Mouse (Mus musculus) midbrain, embryonic 12.5 days (tissue): ENCODE data around the gene Arl14ep. TPM values are rescaled to one million over a fixed set of nuclear protein-coding genes. Genes with fewer than 3 reads are reported as not detected.

Experiments used
- ATAC-seq: fragments of 200-750 bp; cut with Nextera tagmentation; 2 replicates; pipeline ENCODE4 v1.8.0; 2017; ENCODE audit warnings: low read depth, moderate TSS enrichment, moderate library complexity; ENCODE audit not compliant: low FRiP score
- H3K27ac ChIP-seq: fragments of 300-500 bp; sonication (generic); replicated peaks from 2 replicates; pipeline ENCODE4 v1.5.1; 2016; ENCODE audit warnings: mild to moderate bottlenecking
- H3K27me3 ChIP-seq: fragments of 300-500 bp; sonication (generic); 2 replicates; pipeline ENCODE4 v1.6.1; 2016; ENCODE audit warnings: mild to moderate bottlenecking
- H3K36me3 ChIP-seq: fragments of 300-500 bp; sonication (generic); 2 replicates; pipeline ENCODE4 v1.6.1; 2016
- H3K4me1 ChIP-seq: fragments of 300-500 bp; sonication (generic); 2 replicates; pipeline ENCODE4 v1.6.1; 2016
- H3K4me2 ChIP-seq: fragments of 300-500 bp; sonication (generic); replicated peaks from 2 replicates; pipeline ENCODE4 v1.6.1; 2016; ENCODE audit warnings: mild to moderate bottlenecking, moderate library complexity
- H3K4me3 ChIP-seq: fragments of 300-500 bp; sonication (generic); 2 replicates; pipeline ENCODE4 v1.5.1; 2016; ENCODE audit warnings: mild to moderate bottlenecking
- H3K9ac ChIP-seq: fragments of 300-500 bp; sonication (generic); replicated peaks from 2 replicates; pipeline ENCODE4 v1.6.1; 2016; ENCODE audit warnings: mild to moderate bottlenecking, moderate library complexity
- H3K9me3 ChIP-seq: fragments of 300-500 bp; sonication (generic); 2 replicates; pipeline ENCODE4 v1.6.1; 2016; ENCODE audit warnings: mild to moderate bottlenecking
- WGBS: fragments of 180-500 bp; shearing (Covaris S2); methylation state at CpG from one replicate; pipeline ENCODE4 v1.1.7; 2016; 5-methylcytosine and 5-hydroxymethylcytosine counted together
- polyA plus RNA-seq: library from polyadenylated mRNA; unstranded; fragments of >200 nt; fragmentation: Nextera tagmentation; extraction: Ambion mirVana; gene quantifications from 2 replicates; pipeline ENCODE4 v1.2.1, GENCODE M21; 2016

Gene Arl14ep
- polyA plus RNA-seq, 1 experiment from 2014 or later: 60.1 TPM

DNA sequence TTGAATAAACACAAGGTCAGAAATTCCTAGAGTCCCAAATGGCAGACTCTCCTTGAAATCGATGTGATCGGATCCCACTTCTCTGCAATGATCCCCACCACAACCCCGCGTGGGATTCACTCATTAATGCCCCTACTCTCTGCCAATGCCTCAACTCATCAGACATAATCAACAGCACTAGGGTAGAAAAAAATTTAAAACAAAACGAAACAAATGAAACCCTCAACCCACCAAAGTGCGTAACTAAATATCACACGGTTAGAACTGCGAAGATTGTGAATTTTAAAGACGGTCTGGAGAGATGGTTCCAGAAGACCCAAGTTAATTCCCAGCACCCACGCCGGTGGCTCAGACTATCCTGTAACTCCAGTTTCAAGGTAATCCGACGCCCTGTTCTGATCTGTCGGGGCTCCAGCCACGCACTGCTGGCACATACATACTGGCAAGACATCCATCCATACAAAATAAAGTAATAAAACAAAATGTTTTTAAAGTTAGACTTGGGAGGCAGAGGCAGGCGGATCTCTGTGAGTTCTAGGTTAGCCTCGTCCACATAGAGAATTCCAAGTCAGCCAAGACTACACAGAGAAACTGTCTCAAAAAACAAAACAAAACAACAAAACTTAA is 779 bp downstream of the Arl14ep start:
- WGBS: 70% methylated on average over 17 of the region's 17 CpGs
- Histone ChIP-seq H3K4me2 (peak overlapping the region; percentile 58), H3K4me3 (peak overlapping the region; percentile 83), H3K9me3 (no peaks in the 10 kb centered on the region), H3K4me1 (peaks cover 13% of the 10 kb centered on the region), H3K36me3 (no peaks in the 10 kb centered on the region), H3K9ac (peak overlapping the region; percentile 92), H3K27ac (no peak overlapping the region), H3K27me3 (no peaks in the 10 kb centered on the region)
- ATAC-seq: no peak

DNA sequence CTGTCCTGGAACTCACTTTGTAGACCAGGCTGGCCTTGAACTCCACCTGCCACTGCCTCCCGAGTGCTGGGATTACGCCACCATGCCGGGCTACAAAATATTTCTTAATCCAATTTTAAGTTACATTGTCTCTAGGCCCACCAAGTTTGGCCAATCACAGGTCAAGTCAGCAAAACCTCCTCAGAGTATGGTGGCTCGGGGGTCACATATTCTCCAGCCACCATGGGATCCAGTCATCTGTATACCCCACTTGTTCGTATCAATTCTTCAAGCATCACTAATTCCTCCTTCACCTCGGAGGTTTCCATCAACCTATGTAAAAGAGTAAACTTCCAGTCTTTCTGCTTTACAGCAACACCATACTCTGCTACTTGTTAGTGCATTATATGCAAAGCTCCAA is 1.4 kb downstream of the Arl14ep start:
- H3K27ac ChIP-seq: no peak overlapping the region
- WGBS: 96% methylated on average over 6 of the region's 6 CpGs
- no peak for ATAC-seq
- H3K9ac ChIP-seq: no peak overlapping the region
- no peaks in the 10 kb centered on the region for H3K36me3 ChIP-seq
- H3K4me2 ChIP-seq: peak overlapping the region; percentile 58; the same call in 1 of the 2 replicates
- H3K4me3 ChIP-seq: no peak overlapping the region
- no peaks in the 10 kb centered on the region for H3K9me3 ChIP-seq
- no peaks in the 10 kb centered on the region for H3K27me3 ChIP-seq
- peaks cover 13% of the 10 kb centered on the region for H3K4me1 ChIP-seq

DNA sequence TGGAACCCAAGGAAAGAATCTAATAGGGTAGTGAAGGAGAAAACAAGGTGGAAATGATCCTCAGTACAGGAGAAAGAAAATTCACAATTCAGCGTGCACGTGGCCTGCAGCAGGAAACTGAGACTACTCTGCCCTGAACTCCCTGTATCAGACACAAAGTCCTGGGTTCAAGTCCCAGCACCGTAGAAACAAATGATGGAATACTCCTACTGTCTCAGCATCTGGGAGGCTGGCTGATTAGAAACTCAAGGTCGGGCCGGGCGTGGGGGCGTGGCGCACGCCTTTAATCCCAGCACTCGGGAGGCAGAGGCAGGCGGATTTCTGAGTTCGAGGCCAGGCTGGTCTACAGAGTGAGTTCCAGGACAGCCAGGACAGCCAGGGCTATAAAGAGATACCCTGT is 3.3 kb downstream of the Arl14ep start:
- no peaks in the 10 kb centered on the region for H3K27me3 ChIP-seq
- peaks cover 13% of the 10 kb centered on the region for H3K4me1 ChIP-seq
- no peaks in the 10 kb centered on the region for H3K9me3 ChIP-seq
- H3K4me2 ChIP-seq: no peak overlapping the region
- H3K9ac ChIP-seq: no peak overlapping the region
- ATAC-seq: no peak
- 92% methylated on average over 12 of the region's 12 CpGs for WGBS
- H3K4me3 ChIP-seq: no peak overlapping the region
- no peak overlapping the region for H3K27ac ChIP-seq
- peaks cover 14% of the 10 kb centered on the region for H3K36me3 ChIP-seq

DNA sequence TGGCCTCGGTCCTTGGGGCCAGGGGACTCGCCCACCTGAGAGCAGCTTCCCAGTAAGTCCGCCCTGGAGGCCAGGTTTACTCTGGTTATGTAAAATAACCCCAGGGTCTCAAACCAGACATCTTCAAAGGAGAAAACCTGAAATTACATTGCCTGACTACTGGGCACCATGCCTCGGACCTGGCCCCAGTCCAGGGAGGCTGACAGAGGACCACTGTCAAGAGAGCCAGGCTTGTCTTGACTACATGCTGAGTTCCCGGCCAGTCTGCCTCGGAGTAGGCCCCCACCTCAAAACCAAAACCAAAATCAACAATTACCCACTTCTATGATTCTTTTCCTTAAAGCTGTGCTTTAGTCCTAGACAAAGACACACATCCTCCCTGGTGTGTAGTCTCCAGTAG is 5.9 kb downstream of the Arl14ep start:
- no peak overlapping the region for H3K9ac ChIP-seq
- 88% methylated on average over 6 of the region's 6 CpGs for WGBS
- no peaks in the 10 kb centered on the region for H3K27me3 ChIP-seq
- H3K4me3 ChIP-seq: no peak overlapping the region
- no peak overlapping the region for H3K27ac ChIP-seq
- peaks cover 10% of the 10 kb centered on the region; the same call in 1 of the 2 replicates for H3K4me1 ChIP-seq
- no peaks in the 10 kb centered on the region for H3K9me3 ChIP-seq
- H3K4me2 ChIP-seq: no peak overlapping the region
- H3K36me3 ChIP-seq: peaks cover 35% of the 10 kb centered on the region
- no peak for ATAC-seq

DNA sequence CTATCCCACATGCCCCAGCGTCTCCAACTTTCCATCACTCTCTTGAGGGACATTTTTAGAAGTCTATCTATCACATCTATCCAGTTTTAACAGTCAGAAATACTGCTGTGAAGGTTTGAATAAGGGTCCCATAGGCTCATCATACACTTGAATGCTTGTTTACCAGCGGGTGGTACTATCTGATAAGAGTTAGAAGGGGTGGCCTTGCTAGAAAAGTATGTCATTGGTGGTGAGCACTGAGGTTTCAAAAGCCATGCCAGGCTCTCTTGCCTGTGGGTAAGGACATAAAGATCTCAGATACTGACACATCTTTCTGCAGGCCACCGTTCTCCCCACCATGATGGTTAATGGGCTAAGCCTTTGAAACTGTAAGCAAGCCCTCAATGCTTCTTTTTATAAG is 10.7 kb downstream of the Arl14ep start:
- Histone ChIP-seq H3K27ac (no peak overlapping the region), H3K9ac (no peak overlapping the region), H3K4me2 (no peak overlapping the region), H3K36me3 (peaks cover 45% of the 10 kb centered on the region), H3K9me3 (no peaks in the 10 kb centered on the region), H3K4me3 (no peak overlapping the region), H3K4me1 (no peaks in the 10 kb centered on the region), H3K27me3 (no peaks in the 10 kb centered on the region)
- ATAC-seq: no peak
- 92% methylated on average over 3 of the region's 3 CpGs for WGBS

DNA sequence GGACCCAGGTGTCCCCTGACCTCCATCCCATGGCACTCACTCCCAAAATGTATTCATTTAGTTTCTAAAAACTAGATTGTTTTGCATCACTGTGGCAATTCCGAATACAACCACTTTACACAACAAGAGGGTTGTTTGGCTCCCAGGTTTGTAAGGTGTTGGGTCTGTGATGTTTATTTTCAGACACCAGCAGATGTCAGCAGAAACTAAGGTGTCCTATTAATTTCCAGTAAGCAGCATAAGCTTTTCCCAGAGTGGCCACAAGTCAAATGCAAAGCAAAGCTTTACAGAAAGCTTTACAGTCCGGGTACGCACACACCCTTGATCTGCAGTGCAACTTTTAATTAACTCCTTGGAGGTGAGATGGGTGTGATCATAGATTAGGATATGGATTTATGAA is 12.6 kb downstream of the Arl14ep start:
- H3K9me3 ChIP-seq: no peaks in the 10 kb centered on the region
- WGBS: 82% methylated on average over 3 of the region's 3 CpGs

DNA sequence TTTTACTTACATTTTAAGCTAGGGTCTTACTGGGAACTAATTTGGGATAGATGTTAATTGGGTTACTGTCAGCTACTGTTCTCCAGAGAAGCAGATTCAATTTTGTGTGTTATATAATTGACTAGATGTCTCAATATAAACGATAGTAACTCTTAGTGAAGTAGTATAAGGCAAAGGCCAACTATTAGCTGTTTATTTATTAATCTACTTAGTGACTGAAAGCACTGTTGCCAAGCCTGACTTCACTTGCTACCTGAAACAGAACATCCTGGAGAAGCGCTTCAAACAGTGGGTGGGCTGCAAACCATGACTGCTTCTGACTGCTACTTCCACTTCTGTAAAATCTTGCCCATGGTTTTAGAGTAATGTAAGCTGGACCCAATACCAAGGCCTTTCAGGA is 13.2 kb downstream of the Arl14ep start:
- 91% methylated on average over 2 of the region's 2 CpGs for WGBS
- no peak for ATAC-seq
- H3K4me1 ChIP-seq: no peaks in the 10 kb centered on the region

More for the DNA sequence above, 12.6 kb downstream of the Arl14ep start:
- Histone ChIP-seq H3K36me3 (peaks cover 37% of the 10 kb centered on the region), H3K4me3 (no peak overlapping the region), H3K27me3 (no peaks in the 10 kb centered on the region), H3K27ac (no peak overlapping the region), H3K4me2 (no peak overlapping the region), H3K9ac (no peak overlapping the region), H3K4me1 (no peaks in the 10 kb centered on the region)
- no peak for ATAC-seq

DNA sequence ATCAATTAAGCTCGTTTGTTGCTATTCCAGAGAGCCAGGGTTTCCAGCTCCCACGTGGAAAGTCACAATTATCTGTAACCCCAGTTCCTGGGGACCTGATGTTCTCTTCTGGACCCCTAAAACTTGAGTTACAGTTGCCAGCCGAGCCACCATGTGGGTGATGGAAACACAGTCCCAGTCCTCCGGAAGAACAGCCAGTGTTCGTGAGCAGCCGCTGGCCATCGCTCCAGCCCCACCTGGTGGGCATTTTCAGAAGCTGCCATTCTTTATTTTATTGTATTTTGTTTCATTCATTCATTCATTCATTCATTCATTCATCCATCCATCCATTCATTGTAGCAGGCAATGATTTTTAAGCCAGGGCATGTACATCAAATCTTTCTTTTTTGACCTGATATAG is 14.0 kb downstream of the Arl14ep start:
- H3K9me3 ChIP-seq: no peaks in the 10 kb centered on the region
- 43% methylated on average over 7 of the region's 7 CpGs for WGBS
- no peak overlapping the region for H3K9ac ChIP-seq
- no peak overlapping the region for H3K4me2 ChIP-seq
- H3K36me3 ChIP-seq: peaks cover 24% of the 10 kb centered on the region
- H3K27me3 ChIP-seq: no peaks in the 10 kb centered on the region
- ATAC-seq: peak; percentile 42; the same call in 1 of the 2 replicates
- no peak overlapping the region for H3K4me3 ChIP-seq
- H3K27ac ChIP-seq: no peak overlapping the region
- no peaks in the 10 kb centered on the region for H3K4me1 ChIP-seq

More for the DNA sequence above, 13.2 kb downstream of the Arl14ep start:
- peaks cover 31% of the 10 kb centered on the region for H3K36me3 ChIP-seq
- no peak overlapping the region for H3K4me2 ChIP-seq
- no peak overlapping the region for H3K27ac ChIP-seq
- H3K9ac ChIP-seq: no peak overlapping the region
- no peak overlapping the region for H3K4me3 ChIP-seq
- no peaks in the 10 kb centered on the region for H3K9me3 ChIP-seq
- H3K27me3 ChIP-seq: no peaks in the 10 kb centered on the region

DNA sequence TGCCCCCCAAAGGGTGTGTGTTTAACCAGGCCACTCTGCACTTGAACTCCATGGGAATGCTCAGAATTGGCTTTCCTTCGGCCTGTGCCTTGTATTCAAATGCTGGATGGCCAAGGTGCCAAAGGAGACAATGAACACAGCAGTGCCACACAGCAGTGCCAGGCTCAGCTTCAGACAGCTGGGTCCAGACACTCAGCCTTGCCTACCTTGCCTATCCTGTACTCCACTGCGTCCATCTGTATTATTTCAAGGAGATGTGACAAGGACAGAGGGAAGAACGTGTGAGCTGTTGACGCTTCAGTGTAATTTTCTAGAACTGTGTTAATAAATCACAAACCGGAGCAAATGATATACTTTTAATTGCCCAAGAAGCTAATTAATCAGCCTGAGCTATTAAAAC is 14.8 kb downstream of the Arl14ep start:
- peaks cover 16% of the 10 kb centered on the region for H3K36me3 ChIP-seq
- no peaks in the 10 kb centered on the region for H3K27me3 ChIP-seq
- 90% methylated on average over 5 of the region's 5 CpGs for WGBS
- no peak for ATAC-seq
- no peaks in the 10 kb centered on the region for H3K9me3 ChIP-seq
- H3K9ac ChIP-seq: no peak overlapping the region
- H3K4me3 ChIP-seq: no peak overlapping the region
- no peak overlapping the region for H3K27ac ChIP-seq
- no peak overlapping the region for H3K4me2 ChIP-seq
- peaks cover under 1% of the 10 kb centered on the region; the same call in 1 of the 2 replicates for H3K4me1 ChIP-seq

DNA sequence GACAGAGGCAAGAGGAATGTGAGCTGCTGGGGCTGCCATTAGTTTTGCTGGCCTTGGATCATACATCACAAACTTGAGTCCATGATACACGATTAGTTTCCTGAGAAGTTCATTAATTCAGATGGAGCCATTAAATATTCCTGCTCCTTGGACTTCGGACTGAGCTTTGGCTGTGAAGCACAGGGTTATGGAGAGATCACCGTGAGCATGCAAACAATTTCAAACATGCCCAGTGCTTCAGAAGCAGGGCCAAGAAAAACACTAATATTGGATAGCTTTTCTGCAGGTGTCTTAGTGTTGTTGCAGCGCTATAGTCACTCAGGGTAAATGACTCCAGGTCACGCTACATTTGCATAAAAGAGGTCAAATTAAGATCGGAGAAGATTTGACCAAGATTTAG is 15.3 kb downstream of the Arl14ep start:
- Histone ChIP-seq H3K9me3 (no peaks in the 10 kb centered on the region), H3K27me3 (peaks cover 4% of the 10 kb centered on the region; the same call in 1 of the 2 replicates), H3K9ac (no peak overlapping the region), H3K4me2 (no peak overlapping the region), H3K27ac (no peak overlapping the region), H3K36me3 (peaks cover 14% of the 10 kb centered on the region), H3K4me3 (no peak overlapping the region), H3K4me1 (peaks cover 5% of the 10 kb centered on the region)
- no peak for ATAC-seq
- WGBS: 85% methylated on average over 6 of the region's 6 CpGs

DNA sequence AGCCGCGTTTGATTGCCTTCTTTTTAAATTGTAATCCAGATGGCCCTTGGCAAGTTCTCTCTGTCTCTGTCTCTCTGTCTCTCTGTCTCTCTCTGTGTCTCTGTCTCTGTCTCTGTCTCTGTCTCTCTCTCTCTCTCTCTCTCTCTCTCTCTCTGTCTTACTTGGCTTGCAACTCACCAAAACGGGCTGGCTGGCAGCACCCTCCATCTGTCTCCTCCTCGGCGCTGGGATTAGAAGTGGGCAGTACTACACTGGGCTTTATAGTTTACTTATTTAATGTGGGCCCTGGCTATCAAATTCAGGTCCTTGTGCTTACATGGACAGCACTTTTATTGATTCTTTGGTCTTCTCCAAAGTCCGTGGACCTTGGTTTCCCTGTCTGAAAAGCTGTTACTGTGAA is 18.1 kb downstream of the Arl14ep start:
- ATAC-seq: no peak
- Histone ChIP-seq H3K9me3 (no peaks in the 10 kb centered on the region), H3K4me1 (peaks cover 5% of the 10 kb centered on the region), H3K9ac (no peak overlapping the region), H3K27me3 (peaks cover 4% of the 10 kb centered on the region; the same call in 1 of the 2 replicates), H3K4me2 (no peak overlapping the region), H3K36me3 (no peaks in the 10 kb centered on the region), H3K4me3 (no peak overlapping the region), H3K27ac (no peak overlapping the region)
- WGBS: 68% methylated on average over 6 of the region's 6 CpGs

DNA sequence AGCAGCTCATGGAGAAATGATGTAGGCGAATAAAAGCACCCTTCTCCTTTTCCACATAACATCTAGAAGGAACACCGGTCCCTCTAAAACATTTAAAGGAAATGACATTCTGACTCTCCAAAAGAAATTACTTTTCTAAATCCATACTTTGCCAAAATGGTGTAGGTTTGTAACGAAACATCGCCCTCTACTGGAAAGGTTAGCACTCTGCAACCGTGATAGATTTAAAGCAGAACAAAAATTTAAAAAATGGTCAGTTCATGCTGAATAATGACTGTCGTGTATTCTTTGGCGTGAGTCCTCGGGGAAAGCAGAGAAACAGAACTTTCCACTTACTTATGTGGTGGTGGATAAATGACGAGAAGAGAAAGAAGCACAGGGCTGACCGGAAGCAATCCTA is 18.6 kb downstream of the Arl14ep start:
- H3K27ac ChIP-seq: no peak overlapping the region

DNA sequence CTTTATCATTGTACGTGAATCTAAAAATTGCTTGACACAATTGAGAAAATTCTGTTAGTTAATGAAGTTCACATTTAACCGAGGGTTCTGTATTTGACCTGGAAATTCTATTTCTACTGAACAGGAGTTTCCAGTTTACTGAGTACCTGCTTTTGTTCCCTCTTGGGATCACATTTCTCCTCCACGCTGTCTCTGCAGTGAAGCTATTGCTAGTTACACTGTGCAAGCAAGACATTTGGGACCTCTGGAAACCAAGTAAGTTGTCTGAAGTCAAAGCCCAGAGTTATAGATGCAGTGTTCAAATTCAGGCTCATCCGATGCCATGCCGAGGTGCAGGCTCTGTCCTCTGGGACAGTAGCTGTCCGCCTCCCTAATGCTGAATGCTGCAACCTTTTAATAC is 19.2 kb downstream of the Arl14ep start:
- no peak for ATAC-seq
- 51% methylated on average over 6 of the region's 6 CpGs for WGBS

More for the DNA sequence above, 18.6 kb downstream of the Arl14ep start:
- Histone ChIP-seq H3K4me1 (peaks cover 5% of the 10 kb centered on the region), H3K4me2 (no peak overlapping the region), H3K9me3 (no peaks in the 10 kb centered on the region), H3K4me3 (no peak overlapping the region), H3K36me3 (no peaks in the 10 kb centered on the region), H3K9ac (no peak overlapping the region), H3K27me3 (peaks cover 4% of the 10 kb centered on the region; the same call in 1 of the 2 replicates)
- no peak for ATAC-seq
- 18% methylated on average over 10 of the region's 10 CpGs for WGBS

More for the DNA sequence above, 19.2 kb downstream of the Arl14ep start:
- Histone ChIP-seq H3K4me2 (no peak overlapping the region), H3K27ac (no peak overlapping the region), H3K4me3 (no peak overlapping the region), H3K4me1 (peaks cover 5% of the 10 kb centered on the region), H3K36me3 (no peaks in the 10 kb centered on the region), H3K9me3 (no peaks in the 10 kb centered on the region), H3K9ac (no peak overlapping the region), H3K27me3 (peaks cover 4% of the 10 kb centered on the region; the same call in 1 of the 2 replicates)
